Mouse (Mus musculus) forebrain, embryonic 12.5 days (tissue): ENCODE results near the gene Spock2. TPM values are rescaled to one million over a fixed set of nuclear protein-coding genes. Genes with fewer than 3 reads are reported as not detected.

Experiments used
- microRNA-seq: library from miRNA; unstranded; fragments of <30 nt; microRNA quantifications from one replicate; pipeline ENCODE4, GENCODE M21; 2017
- polyA plus RNA-seq: library from polyadenylated mRNA; unstranded; fragments of >200 nt; fragmentation: Nextera tagmentation; extraction: Ambion mirVana; gene quantifications from 2 replicates; pipeline ENCODE4 v1.2.1, GENCODE M21; 2016

Gene Spock2
- polyA plus RNA-seq, 1 experiment from 2014 or later, result 13.2 TPM

Small RNA genes within 50 kb of the gene (microRNA-seq; reads per million reads assigned to microRNA genes)
- not detected for gene Mir6906

Other genes starting within 250 kb of the Spock2 start
- 21.2 and 22.7 TPM in 2 replicates for gene Dnajb12, start 226.7 kb upstream of the Spock2 start, polyA plus RNA-seq
- gene Ddit4, start 154.4 kb upstream of the Spock2 start, polyA plus RNA-seq, result 58.9 and 61.6 TPM in 2 replicates
- gene Ascc1, start 103.4 kb upstream of the Spock2 start, polyA plus RNA-seq, result 38.5 and 38.6 TPM in 2 replicates
- gene Anapc16, start 103.1 kb upstream of the Spock2 start, polyA plus RNA-seq, result 100 and 106 TPM in 2 replicates
- 3.7 and 4.0 TPM in 2 replicates for gene Chst3, start 113.0 kb downstream of the Spock2 start, polyA plus RNA-seq
- 86.9 and 90.5 TPM in 2 replicates for gene Psap, start 171.4 kb downstream of the Spock2 start, polyA plus RNA-seq
- 1.00 and 1.3 TPM in 2 replicates for gene Vsir, start 240.6 kb downstream of the Spock2 start, polyA plus RNA-seq